Mouse (Mus musculus): Measurements from ENCODE around the gene Ercc6l2. TPM values are rescaled to one million over a fixed set of nuclear protein-coding genes. Genes with fewer than 3 reads are reported as not detected.

Gene Ercc6l2
- polyA plus RNA-seq, 1 experiment, result 2.0 TPM

- TF ChIP-seq POLR2A (IDR thresholded peaks at IDR 0.05; ENCODE audit: low read depth, low read length), result no peak
- TF ChIP-seq CTCF (IDR thresholded peaks at IDR 0.05; ENCODE audit: extremely low read depth, insufficient read depth, insufficient read length, insufficient replicate concordance), result no peak
- DNase-seq (ENCODE audit: low read depth in 1 of 2, low spot score in 2 of 2), result no peak
- WGBS, result 84% methylated on average over 1 of the region's 1 CpGs
Measured at GRCm38 (mm10) chr13:63929351-63929750, 114.3 kb downstream of the Ercc6l2 start.

GRCm38 (mm10) chr13:63929917-63930515 is 115.0 kb downstream of the Ercc6l2 start:
- no peak for DNase-seq (ENCODE audit: low read depth in 1 of 2, low spot score in 2 of 2)
- no peaks in the 10 kb centered on the region for H3K36me3 ChIP-seq (ENCODE audit: control insufficient read depth, insufficient read depth, low read length)
- 86% methylated on average over 5 of the region's 5 CpGs for WGBS

More at GRCm38 (mm10) chr13:63929351-63929750, 114.3 kb downstream of the Ercc6l2 start:
- no peaks in the 10 kb centered on the region for H3K36me3 ChIP-seq (ENCODE audit: control insufficient read depth, insufficient read depth, low read length)
- no peaks in the 10 kb centered on the region for H3K27me3 ChIP-seq (ENCODE audit: control insufficient read depth, insufficient read depth, low read length)
- H3K4me3 ChIP-seq (ENCODE audit: extremely low read depth, insufficient read depth, insufficient read length), result no peak overlapping the region
- H3K4me1 ChIP-seq (ENCODE audit: control insufficient read depth, insufficient read depth, insufficient read length), result no peaks in the 10 kb centered on the region
- no peak overlapping the region for H3K27ac ChIP-seq (ENCODE audit: insufficient read depth, low read length)

GRCm38 (mm10) chr13:63930525-63930924 is 115.5 kb downstream of the Ercc6l2 start:
- no peaks in the 10 kb centered on the region for H3K4me1 ChIP-seq (ENCODE audit: control insufficient read depth, insufficient read depth, insufficient read length)
- no peaks in the 10 kb centered on the region for H3K27me3 ChIP-seq (ENCODE audit: control insufficient read depth, insufficient read depth, low read length)
- no peaks in the 10 kb centered on the region for H3K36me3 ChIP-seq (ENCODE audit: control insufficient read depth, insufficient read depth, low read length)
- no peak for DNase-seq (ENCODE audit: low read depth in 1 of 2, low spot score in 2 of 2)
- TF ChIP-seq POLR2A (IDR thresholded peaks at IDR 0.05; ENCODE audit: low read depth, low read length), result no peak
- TF ChIP-seq CTCF (IDR thresholded peaks at IDR 0.05; ENCODE audit: extremely low read depth, insufficient read depth, insufficient read length, insufficient replicate concordance), result no peak
- no peak overlapping the region for H3K27ac ChIP-seq (ENCODE audit: insufficient read depth, low read length)
- H3K4me3 ChIP-seq (ENCODE audit: extremely low read depth, insufficient read depth, insufficient read length), result no peak overlapping the region
- 92% methylated on average over 10 of the region's 10 CpGs for whole genome bisulfite sequencing

More at GRCm38 (mm10) chr13:63929917-63930515, 115.0 kb downstream of the Ercc6l2 start:
- Histone ChIP-seq H3K27ac (ENCODE audit: insufficient read depth, low read length) (no peak overlapping the region), H3K4me1 (ENCODE audit: control insufficient read depth, insufficient read depth, insufficient read length) (no peaks in the 10 kb centered on the region), H3K4me3 (ENCODE audit: extremely low read depth, insufficient read depth, insufficient read length) (no peak overlapping the region), H3K27me3 (ENCODE audit: control insufficient read depth, insufficient read depth, low read length) (no peaks in the 10 kb centered on the region)
- TF ChIP-seq CTCF (IDR thresholded peaks at IDR 0.05; ENCODE audit: extremely low read depth, insufficient read depth, insufficient read length, insufficient replicate concordance), result no peak
- TF ChIP-seq POLR2A (IDR thresholded peaks at IDR 0.05; ENCODE audit: low read depth, low read length), result no peak

- WGBS, result 46% methylated on average over 9 of the region's 9 CpGs
- no peaks in the 10 kb centered on the region for H3K4me1 ChIP-seq (ENCODE audit: control insufficient read depth, insufficient read depth, insufficient read length)
- H3K27ac ChIP-seq (ENCODE audit: insufficient read depth, low read length), result no peak overlapping the region
- no peak overlapping the region for H3K4me3 ChIP-seq (ENCODE audit: extremely low read depth, insufficient read depth, insufficient read length)
- no peaks in the 10 kb centered on the region for H3K36me3 ChIP-seq (ENCODE audit: control insufficient read depth, insufficient read depth, low read length)
- no peak for DNase-seq (ENCODE audit: low read depth in 1 of 2, low spot score in 2 of 2)
- TF ChIP-seq POLR2A (IDR thresholded peaks at IDR 0.05; ENCODE audit: low read depth, low read length) (no peak), CTCF (IDR thresholded peaks at IDR 0.05; ENCODE audit: extremely low read depth, insufficient read depth, insufficient read length, insufficient replicate concordance) (no peak)
- H3K27me3 ChIP-seq (ENCODE audit: control insufficient read depth, insufficient read depth, low read length), result no peaks in the 10 kb centered on the region
Measured at GRCm38 (mm10) chr13:63936369-63936768, 121.3 kb downstream of the Ercc6l2 start.

GRCm38 (mm10) chr13:63940257-63940656 is 125.2 kb downstream of the Ercc6l2 start:
- Histone ChIP-seq H3K27ac (ENCODE audit: insufficient read depth, low read length) (no peak overlapping the region), H3K36me3 (ENCODE audit: control insufficient read depth, insufficient read depth, low read length) (no peaks in the 10 kb centered on the region), H3K27me3 (ENCODE audit: control insufficient read depth, insufficient read depth, low read length) (no peaks in the 10 kb centered on the region), H3K4me3 (ENCODE audit: extremely low read depth, insufficient read depth, insufficient read length) (no peak overlapping the region), H3K4me1 (ENCODE audit: control insufficient read depth, insufficient read depth, insufficient read length) (no peaks in the 10 kb centered on the region)
- TF ChIP-seq CTCF (IDR thresholded peaks at IDR 0.05; ENCODE audit: extremely low read depth, insufficient read depth, insufficient read length, insufficient replicate concordance) (no peak), POLR2A (IDR thresholded peaks at IDR 0.05; ENCODE audit: low read depth, low read length) (no peak)
- no peak for DNase-seq (ENCODE audit: low read depth in 1 of 2, low spot score in 2 of 2)
- WGBS, result 80% methylated on average over 1 of the region's 1 CpGs

- Histone ChIP-seq H3K36me3 (ENCODE audit: control insufficient read depth, insufficient read depth, low read length) (no peaks in the 10 kb centered on the region), H3K4me1 (ENCODE audit: control insufficient read depth, insufficient read depth, insufficient read length) (no peaks in the 10 kb centered on the region), H3K27ac (ENCODE audit: insufficient read depth, low read length) (no peak overlapping the region), H3K27me3 (ENCODE audit: control insufficient read depth, insufficient read depth, low read length) (no peaks in the 10 kb centered on the region), H3K4me3 (ENCODE audit: extremely low read depth, insufficient read depth, insufficient read length) (no peak overlapping the region)
- no peak for DNase-seq (ENCODE audit: low read depth in 1 of 2, low spot score in 2 of 2)
- 84% methylated on average over 4 of the region's 4 CpGs for WGBS
- TF ChIP-seq POLR2A (IDR thresholded peaks at IDR 0.05; ENCODE audit: low read depth, low read length), result no peak
- TF ChIP-seq CTCF (IDR thresholded peaks at IDR 0.05; ENCODE audit: extremely low read depth, insufficient read depth, insufficient read length, insufficient replicate concordance), result no peak
Measured at GRCm38 (mm10) chr13:63941170-63941569, 126.1 kb downstream of the Ercc6l2 start.

- Histone ChIP-seq H3K36me3 (ENCODE audit: control insufficient read depth, insufficient read depth, low read length) (no peaks in the 10 kb centered on the region), H3K27me3 (ENCODE audit: control insufficient read depth, insufficient read depth, low read length) (no peaks in the 10 kb centered on the region), H3K4me1 (ENCODE audit: control insufficient read depth, insufficient read depth, insufficient read length) (no peaks in the 10 kb centered on the region), H3K27ac (ENCODE audit: insufficient read depth, low read length) (no peak overlapping the region), H3K4me3 (ENCODE audit: extremely low read depth, insufficient read depth, insufficient read length) (no peak overlapping the region)
- WGBS, result 72% methylated on average over 7 of the region's 7 CpGs
- DNase-seq (ENCODE audit: low read depth in 1 of 2, low spot score in 2 of 2), result no peak
- TF ChIP-seq POLR2A (IDR thresholded peaks at IDR 0.05; ENCODE audit: low read depth, low read length), result no peak
- TF ChIP-seq CTCF (IDR thresholded peaks at IDR 0.05; ENCODE audit: extremely low read depth, insufficient read depth, insufficient read length, insufficient replicate concordance), result no peak
Measured at GRCm38 (mm10) chr13:63943605-63944004, 128.6 kb downstream of the Ercc6l2 start.

All from spleen, adult 2 months (tissue).